28 mouse cellular contexts compared by ENCODE assay signal in genomic region chr12:99009430-99009829, GRCm38 (mm10).
DNase-seq lines count a peak whose midpoint lies in the region; ATAC-seq lines count a peak whose summit lies in the region.
"Had no signal": no experiment of that assay in that cellular context is flagged by ENCODE, and none has a peak within 500 bp of the region (broad histone marks: within the 10 kb centered on the region; RNA-seq: fewer than 3 reads in every experiment).

No protein-coding gene starts in this region.

- H3K4me1 ChIP-seq in hindbrain, embryonic 12.5 days = peaks cover 21% of the 10 kb centered on the region
- H3K4me1 ChIP-seq in hindbrain, embryonic 13.5 days (replicated peaks) = peaks cover 30% of the 10 kb centered on the region
- H3K4me1 ChIP-seq in midbrain, embryonic 12.5 days = peaks cover 33% of the 10 kb centered on the region

- peak; percentile 27 for DNase-seq in embryo, embryonic 10 days (ENCODE audit: low spot score)
- DNase-seq in embryo, embryonic 9.5 days (ENCODE audit: extremely low spot score) = no peak
- peak; percentile 75 for DNase-seq in retina, embryonic 14.5 days (ENCODE audit: low spot score)
- no peak for DNase-seq in B cell, adult 2 months
- DNase-seq in cerebellum, adult 11 months = no peak
- DNase-seq: adrenal gland, postnatal 14 days; cerebellum, adult 9-10 months; gastrocnemius, postnatal 10 days; heart, adult 18-20 months; heart, postnatal 14 days; kidney, adult 9 months; kidney, postnatal 14 days; layer of hippocampus, postnatal 36 days; liver, postnatal 0 days; right cerebral cortex, postnatal 4 days; thymus, adult 18-20 months; thymus, postnatal 36 days had no signal

- H3K4me2 ChIP-seq in hindbrain, embryonic 12.5 days (replicated peaks) = no peak overlapping the region
- H3K4me2 ChIP-seq in hindbrain, embryonic 13.5 days = no peak overlapping the region
- no peak overlapping the region for H3K4me2 ChIP-seq in midbrain, embryonic 12.5 days (replicated peaks)
- H3K4me2 ChIP-seq: embryonic facial prominence, embryonic 13.5 days; heart, embryonic 13.5 days; limb, embryonic 12.5 days; liver, embryonic 11.5 days had no signal

- H3K27ac ChIP-seq in hindbrain, embryonic 12.5 days = peak overlapping the region; percentile 76
- H3K27ac ChIP-seq in hindbrain, embryonic 13.5 days = no peak overlapping the region
- H3K27ac ChIP-seq in midbrain, embryonic 12.5 days (replicated peaks) = peak overlapping the region; percentile 94
- H3K27ac ChIP-seq: embryonic facial prominence, embryonic 13.5 days; heart, embryonic 13.5 days; limb, embryonic 12.5 days had no signal

- no peaks in the 10 kb centered on the region for H3K36me3 ChIP-seq in hindbrain, embryonic 12.5 days
- no peaks in the 10 kb centered on the region for H3K36me3 ChIP-seq in hindbrain, embryonic 13.5 days
- H3K36me3 ChIP-seq in midbrain, embryonic 12.5 days = no peaks in the 10 kb centered on the region
- H3K36me3 ChIP-seq: embryonic facial prominence, embryonic 13.5 days; heart, embryonic 13.5 days; limb, embryonic 12.5 days had no signal

- no peaks in the 10 kb centered on the region for H3K9me3 ChIP-seq in hindbrain, embryonic 12.5 days (replicated peaks)
- no peaks in the 10 kb centered on the region for H3K9me3 ChIP-seq in hindbrain, embryonic 13.5 days
- peaks cover 6% of the 10 kb centered on the region; the same call in 1 of the 2 replicates for H3K9me3 ChIP-seq in midbrain, embryonic 12.5 days
- H3K9me3 ChIP-seq: embryonic facial prominence, embryonic 13.5 days; heart, embryonic 13.5 days; limb, embryonic 12.5 days had no signal

- no peak for ATAC-seq in hindbrain, embryonic 12.5 days (ENCODE audit: low FRiP score)
- ATAC-seq in hindbrain, embryonic 13.5 days (ENCODE audit: low FRiP score) = no peak
- ATAC-seq in midbrain, embryonic 12.5 days (ENCODE audit: low FRiP score, low read depth) = no peak
- ATAC-seq: hindbrain, embryonic 16.5 days; intestine, embryonic 16.5 days; liver, postnatal 0 days; lung, postnatal 0 days had no signal

- 25% methylated on average over 4 of the region's 4 CpGs for WGBS in hindbrain, embryonic 12.5 days
- WGBS in hindbrain, embryonic 13.5 days = 24% methylated on average over 4 of the region's 4 CpGs
- WGBS in midbrain, embryonic 12.5 days = 17% methylated on average over 4 of the region's 4 CpGs

- H3K4me3 ChIP-seq in hindbrain, embryonic 12.5 days = no peak overlapping the region
- H3K4me3 ChIP-seq in hindbrain, embryonic 13.5 days = no peak overlapping the region
- H3K4me3 ChIP-seq in midbrain, embryonic 12.5 days = no peak overlapping the region
- H3K4me3 ChIP-seq: embryonic facial prominence, embryonic 13.5 days; erythroblast, embryonic 14.5 days; heart, embryonic 13.5 days; limb, embryonic 12.5 days had no signal

- H3K27me3 ChIP-seq in hindbrain, embryonic 12.5 days = no peaks in the 10 kb centered on the region
- no peaks in the 10 kb centered on the region for H3K27me3 ChIP-seq in hindbrain, embryonic 13.5 days
- no peaks in the 10 kb centered on the region for H3K27me3 ChIP-seq in midbrain, embryonic 12.5 days
- H3K27me3 ChIP-seq: heart, embryonic 13.5 days; limb, embryonic 12.5 days had no signal

- no peak overlapping the region for H3K9ac ChIP-seq in hindbrain, embryonic 12.5 days
- no peak overlapping the region for H3K9ac ChIP-seq in hindbrain, embryonic 13.5 days
- no peak overlapping the region for H3K9ac ChIP-seq in midbrain, embryonic 12.5 days (replicated peaks)
- H3K9ac ChIP-seq: embryonic facial prominence, embryonic 13.5 days; heart, embryonic 13.5 days; limb, embryonic 12.5 days; liver, postnatal 0 days had no signal

Comparison
In these comparisons a context has a peak if more than half of its experiments do, and no peak if none do; other contexts are left out.
1. DNase-seq: peak in embryo, embryonic 10 days (single experiment) and retina, embryonic 14.5 days (single experiment); none in embryo, embryonic 9.5 days (single experiment), B cell, adult 2 months (0 of 2) and cerebellum, adult 11 months (single experiment).